Mouse (Mus musculus) thymus, adult 2 months (tissue): ENCODE data around the gene Gm20388.

Source experiments
- CTCF ChIP-seq: fragments of 200-500 bp; IDR thresholded peaks from 2 replicates; pipeline ENCODE4 v1.5.1; 2012; ENCODE audit warnings: mild to moderate bottlenecking, control low read depth, low read length, moderate library complexity, borderline replicate concordance; ENCODE audit not compliant: control insufficient read depth, poor library complexity, insufficient read depth; ENCODE audit errors: extremely low read depth
- POLR2A ChIP-seq: fragments of 200-500 bp; IDR thresholded peaks from 2 replicates; pipeline ENCODE4 v1.6.1; 2012; ENCODE audit warnings: mild to moderate bottlenecking, low read length, control low read depth, moderate library complexity; ENCODE audit not compliant: control insufficient read depth, poor library complexity, insufficient read depth; ENCODE audit errors: extremely low read depth

DNA sequence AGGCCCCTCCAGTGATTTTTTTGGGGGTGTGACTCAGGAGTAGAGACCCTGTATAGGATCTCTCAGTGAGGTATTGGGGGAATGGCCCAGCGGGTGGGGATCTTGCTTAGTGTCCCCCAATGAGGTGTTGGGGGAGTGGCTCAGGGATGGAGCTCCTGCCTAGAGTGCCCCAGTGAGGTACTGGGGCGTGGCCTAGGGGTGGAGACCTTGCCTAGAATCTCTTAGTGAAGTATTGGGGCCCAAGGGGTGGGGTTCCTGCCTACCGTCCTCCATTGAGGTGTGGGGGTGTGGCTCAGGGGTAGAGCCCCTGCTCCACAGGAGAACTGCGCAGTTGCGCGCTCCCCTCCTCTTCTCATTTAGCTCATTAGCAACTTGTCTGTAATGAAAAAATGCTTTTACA, 912.7 kb downstream of the Gm20388 start:
- no peak for TF ChIP-seq CTCF
- TF ChIP-seq POLR2A = no peak
